Mouse (Mus musculus) NIH3T3 (cell line): ENCODE data around the gene 2810408A11Rik.

Source experiments
- DNase-seq: peaks from one replicate; pipeline ENCODE4 v3.0.0-alpha.2; 2012; ENCODE audit warnings: low read depth

The 2810408A11Rik gene

GRCm38 (mm10) chr11:69849128-69849527, 51.7 kb downstream of the 2810408A11Rik start:
- no peak for DNase-seq

DNA sequence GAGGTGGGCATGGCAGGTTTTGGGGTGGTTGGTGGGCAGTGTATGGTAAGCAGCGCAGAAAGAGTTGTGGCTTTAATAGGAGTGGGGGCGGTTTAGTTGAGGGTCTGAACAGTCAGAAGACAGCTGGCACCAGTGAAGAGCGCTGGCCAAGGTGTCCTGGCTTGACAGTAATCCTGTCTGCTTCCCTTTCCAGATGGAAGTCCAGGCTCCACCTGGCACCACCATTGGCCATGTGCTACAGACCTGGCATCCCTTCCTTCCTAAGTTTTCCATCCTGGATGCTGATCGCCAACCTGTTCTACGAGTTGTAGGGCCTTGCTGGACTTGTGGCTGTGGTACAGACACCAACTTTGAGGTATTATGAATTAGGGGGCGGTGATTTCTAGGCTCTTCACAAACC, 52.8 kb downstream of the 2810408A11Rik start:
- DNase-seq: no peak
